ENCODE assay signal across 8 mouse cellular contexts in the genomic region with DNA sequence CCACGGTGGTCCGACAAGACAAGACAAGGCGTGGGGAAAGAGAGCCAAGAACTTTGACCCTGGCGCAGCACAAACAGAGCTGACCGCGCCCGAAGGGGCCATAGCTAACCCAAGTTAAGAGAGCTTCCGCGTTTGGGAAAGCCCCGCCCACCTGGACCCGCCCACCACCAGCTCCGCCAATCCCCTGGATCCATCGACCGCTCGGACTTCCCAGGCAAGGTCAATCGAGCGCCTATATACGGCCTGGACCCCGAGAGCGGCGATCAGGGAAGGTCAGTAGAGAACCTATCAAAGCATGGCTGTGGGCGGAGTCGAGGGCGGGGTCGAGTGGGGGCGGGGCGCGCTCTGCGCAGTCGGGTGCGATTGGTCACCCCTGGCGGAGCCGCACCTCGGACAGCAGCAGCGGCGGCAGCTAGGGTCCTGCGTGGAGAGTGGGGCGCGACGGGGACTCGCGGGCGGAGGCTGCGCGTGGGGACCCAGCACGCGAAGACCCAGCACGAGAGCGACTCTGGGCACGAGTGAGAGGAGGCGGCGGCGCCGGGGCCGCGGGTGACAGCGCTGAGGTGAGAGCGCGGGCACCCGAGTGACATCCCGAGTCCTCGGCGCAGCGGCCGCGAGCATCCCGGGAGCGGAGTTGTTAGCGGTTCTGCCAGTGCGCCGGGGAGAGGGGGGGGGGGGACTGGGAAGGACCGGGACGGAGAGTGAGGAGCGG. TPM values are rescaled to one million over a fixed set of nuclear protein-coding genes. Genes with fewer than 3 reads are reported as not detected.
DNase-seq lines count a peak whose midpoint lies in the region; ATAC-seq and TF ChIP-seq lines count a peak whose summit lies in the region.

A gene (plus strand): TSS at position 353 of the 712 bp plus-strand sequence.

- peak; percentile 67 for ATAC-seq in activated CD4-positive, CD25-positive, alpha-beta regulatory T cell, adult 4 months

- peak within 1 kb of the TSS; percentile 62 for H3K4me3 ChIP-seq in cortical plate, adult 2 months (ENCODE audit: insufficient read depth, low read length)
- H3K4me3 ChIP-seq in megakaryocyte, embryonic 14.5 days (replicated peaks): peak within 1 kb of the TSS; percentile 96

- H3K36me3 ChIP-seq in megakaryocyte, embryonic 14.5 days (replicated peaks; ENCODE audit: low read length): peaks cover 22% of the 10 kb centered on the region

- DNase-seq in gastrocnemius, adult 8-10 months (ENCODE audit: low spot score in 2 of 2): peak; percentile 98 to 99
- peak; percentile 94 for DNase-seq in hindlimb bud, embryonic 11.5 days (ENCODE audit: extremely low spot score, low read depth, low spot score)
- peak; percentile 98 for DNase-seq in left cerebral cortex, adult 8-10 months (ENCODE audit: low spot score in 2 of 2)
- DNase-seq in right cerebral cortex, postnatal 10 days (ENCODE audit: low spot score in 2 of 2): peak; percentile 99
- peak; percentile 100 for DNase-seq in urinary bladder, postnatal 25 days (ENCODE audit: low spot score)

- no peak for TF ChIP-seq CTCF in cortical plate, adult 2 months (IDR thresholded peaks at IDR 0.05; ENCODE audit: extremely low read depth, insufficient read depth, low read length)

- H3K9me3 ChIP-seq in megakaryocyte, embryonic 14.5 days: no peaks in the 10 kb centered on the region

- no peaks in the 10 kb centered on the region for H3K27me3 ChIP-seq in megakaryocyte, embryonic 14.5 days (replicated peaks)

- H3K27ac ChIP-seq in cortical plate, adult 2 months (ENCODE audit: insufficient read depth, low read length): no peak within 1 kb of the TSS

- H3K4me1 ChIP-seq in cortical plate, adult 2 months (ENCODE audit: control insufficient read depth, insufficient read depth, low read length): no peaks in the 10 kb centered on the region; the same call in 1 of the 2 replicates
- H3K4me1 ChIP-seq in megakaryocyte, embryonic 14.5 days: peaks cover 75% of the 10 kb centered on the region

- TF ChIP-seq POLR2A in cortical plate, adult 2 months (IDR thresholded peaks at IDR 0.05; ENCODE audit: extremely low read depth, insufficient read depth, low read length): peak; percentile 63; the same call in 1 of the 2 replicates

RNA-seq across cellular contexts. Expression of the gene that starts here (rescaled TPM):
- polyA plus RNA-seq in activated CD4-positive, CD25-positive, alpha-beta regulatory T cell, adult 4 months (2017; shearing (Covaris generic)): 100 to 1,000 TPM; 137 to 138 TPM
- polyA plus RNA-seq in cortical plate, adult 2 months (2012; rRNA removed): 40.6 and 45.7 TPM in 2 replicates
- total RNA-seq in gastrocnemius, adult 8-10 months (2022): 1 to 10 TPM; 3.0 to 4.5 (median 3.7) TPM
- total RNA-seq in left cerebral cortex, adult 8-10 months (2022): 10 to 100 TPM; 49.5 to 55.4 (median 52.4) TPM
- 75.0 and 157 TPM in 2 replicates for polyA plus RNA-seq in megakaryocyte, embryonic 14.5 days (2012; ENCODE audit: insufficient read depth, low replicate concordance)

Comparison
In these comparisons a context has a peak if more than half of its experiments do, and no peak if none do; other contexts are left out.
1. RNA of the gene that starts here (total RNA-seq): 49.5 to 55.4 TPM in left cerebral cortex, adult 8-10 months; 3.0 to 4.5 TPM in gastrocnemius, adult 8-10 months; every median in the first group is over 4 times any median in the second.
2. Peak in every context shown above with its lines, with median percentiles within 50 percentile points of each other: DNase-seq.